Comparison of ENCODE assay signal across 12 mouse cellular contexts in the genomic region with DNA sequence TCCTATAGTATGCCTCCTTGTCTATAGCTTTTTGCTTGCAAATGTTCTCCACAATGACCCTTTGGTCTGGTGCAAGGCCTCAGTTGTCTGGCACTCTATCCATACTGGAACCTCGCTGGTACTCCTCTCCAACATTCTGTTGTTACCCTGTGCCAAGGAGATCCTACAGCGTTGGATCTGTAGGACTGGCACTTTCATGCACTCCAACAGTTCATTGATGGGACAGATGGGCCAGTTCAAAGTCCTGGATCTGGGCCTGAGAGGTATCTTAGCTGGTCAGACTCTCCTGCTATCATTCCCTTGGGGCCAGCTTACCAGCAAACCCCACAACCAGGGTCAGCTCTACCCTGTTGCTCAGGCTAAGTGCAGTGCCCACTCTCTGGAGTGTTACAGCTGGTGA.
"Had no signal": no experiment of that assay in that cellular context is flagged by ENCODE, and none has a peak within 500 bp of the region (broad histone marks: within the 10 kb centered on the region; RNA-seq: fewer than 3 reads in every experiment).

No protein-coding gene starts in this region.

- DNase-seq: left cerebral cortex, postnatal 4 days; liver; liver, embryonic 13.5 days; liver, postnatal 0 days; lung, adult 18-20 months; lung, adult 2 months; lung, embryonic 14.5 days; lung, postnatal 10 days; lung, postnatal 14 days; lung, postnatal 36 days; lung, postnatal 4 days; midbrain, embryonic 14.5 days had no signal
